In the genomic region with DNA sequence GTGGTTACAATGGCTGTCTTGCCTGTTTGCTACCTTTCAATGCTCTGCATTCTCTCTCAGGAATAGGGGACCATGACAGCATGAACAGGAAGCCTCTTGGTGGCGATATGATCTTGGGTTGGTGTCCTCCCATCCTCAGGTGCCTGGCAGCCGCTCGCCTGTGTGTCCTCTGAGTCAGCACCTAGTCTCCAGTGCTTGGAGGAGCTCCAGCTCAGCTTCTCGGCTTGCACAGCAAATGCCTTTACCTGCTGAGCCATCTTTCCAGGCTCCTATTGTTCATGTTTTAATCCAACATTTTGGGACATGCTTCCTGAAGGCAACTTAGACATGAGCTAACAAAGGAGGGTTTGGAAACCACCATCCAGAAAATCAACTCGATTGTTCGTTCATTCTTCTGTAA, we compare ENCODE assay signal across 12 mouse cellular contexts. TPM values are rescaled to one million over a fixed set of nuclear protein-coding genes. Genes with fewer than 3 reads are reported as not detected.
DNase-seq lines count a peak whose midpoint lies in the region; ATAC-seq lines count a peak whose summit lies in the region.
"Had no signal": no experiment of that assay in that cellular context is flagged by ENCODE, and none has a peak within 500 bp of the region (broad histone marks: within the 10 kb centered on the region; RNA-seq: fewer than 3 reads in every experiment).

No protein-coding gene starts in this region.

- no peak for ATAC-seq in hindbrain, embryonic 12.5 days (ENCODE audit: low FRiP score)
- no peak for ATAC-seq in midbrain, embryonic 16.5 days
- ATAC-seq: lung, postnatal 0 days had no signal

- 0 out of 2 replicates have a peak, but pooled peaks cover 4% of the 10 kb centered on the region for H3K36me3 ChIP-seq in hindbrain, embryonic 10.5 days
- 0 out of 2 replicates have a peak, but pooled peaks cover 4% of the 10 kb centered on the region for H3K36me3 ChIP-seq in hindbrain, embryonic 12.5 days
- H3K36me3 ChIP-seq in midbrain, embryonic 16.5 days (ENCODE audit: control insufficient read depth, insufficient read depth, low read length) = no peaks in the 10 kb centered on the region
- H3K36me3 ChIP-seq: limb, embryonic 15.5 days had no signal

- WGBS in hindbrain, embryonic 10.5 days = 75% methylated on average over 6 of the region's 6 CpGs
- 82% methylated on average over 6 of the region's 6 CpGs for WGBS in hindbrain, embryonic 12.5 days
- 59% methylated on average over 6 of the region's 6 CpGs for WGBS in midbrain, embryonic 16.5 days

- peak overlapping the region; percentile 71 for H3K27ac ChIP-seq in hindbrain, embryonic 10.5 days
- H3K27ac ChIP-seq in hindbrain, embryonic 12.5 days = no peak overlapping the region
- no peak overlapping the region for H3K27ac ChIP-seq in midbrain, embryonic 16.5 days (ENCODE audit: low read length)
- H3K27ac ChIP-seq: limb, embryonic 15.5 days had no signal

- H3K4me1 ChIP-seq in hindbrain, embryonic 10.5 days (replicated peaks) = peaks cover 60% of the 10 kb centered on the region
- H3K4me1 ChIP-seq in hindbrain, embryonic 12.5 days = peaks cover 13% of the 10 kb centered on the region
- no peaks in the 10 kb centered on the region for H3K4me1 ChIP-seq in midbrain, embryonic 16.5 days (ENCODE audit: control insufficient read depth, insufficient read depth, low read length)

- no peak for DNase-seq in hindbrain, embryonic 10.5 days (ENCODE audit: low spot score)
- DNase-seq in urinary bladder, postnatal 14 days (ENCODE audit: low spot score) = peak; percentile 53
- no peak for DNase-seq in urinary bladder, adult 2 months (ENCODE audit: low spot score)
- DNase-seq in fat pad, adult 2 months (ENCODE audit: extremely low read depth, low read depth, low spot score) = peak; percentile 95
- DNase-seq in frontal cortex, postnatal 10 days (ENCODE audit: low spot score in 2 of 2) = no peak
- no peak for DNase-seq in testis, postnatal 10 days (ENCODE audit: low spot score)
- DNase-seq: gastrocnemius, postnatal 36 days; spleen, adult 18-20 months had no signal

- no peak overlapping the region for H3K4me3 ChIP-seq in hindbrain, embryonic 10.5 days
- no peak overlapping the region for H3K4me3 ChIP-seq in hindbrain, embryonic 12.5 days
- H3K4me3 ChIP-seq in midbrain, embryonic 16.5 days (ENCODE audit: low read depth, low read length) = no peak overlapping the region
- H3K4me3 ChIP-seq: limb, embryonic 15.5 days had no signal

- no peak overlapping the region for H3K9ac ChIP-seq in hindbrain, embryonic 12.5 days
- no peak overlapping the region for H3K9ac ChIP-seq in midbrain, embryonic 16.5 days (ENCODE audit: low read depth, low read length)
- H3K9ac ChIP-seq: limb, embryonic 15.5 days had no signal

- no peak overlapping the region for H3K4me2 ChIP-seq in hindbrain, embryonic 12.5 days (replicated peaks)
- H3K4me2 ChIP-seq in midbrain, embryonic 16.5 days (ENCODE audit: low read length) = no peak overlapping the region
- H3K4me2 ChIP-seq: limb, embryonic 15.5 days had no signal

- no peaks in the 10 kb centered on the region for H3K27me3 ChIP-seq in hindbrain, embryonic 10.5 days (ENCODE audit: insufficient read depth, poor library complexity, severe bottlenecking)
- no peaks in the 10 kb centered on the region for H3K27me3 ChIP-seq in hindbrain, embryonic 12.5 days
- H3K27me3 ChIP-seq in midbrain, embryonic 16.5 days (ENCODE audit: control insufficient read depth, insufficient read depth, low read depth, low read length) = no peaks in the 10 kb centered on the region

- H3K9me3 ChIP-seq in hindbrain, embryonic 10.5 days = no peaks in the 10 kb centered on the region
- no peaks in the 10 kb centered on the region for H3K9me3 ChIP-seq in hindbrain, embryonic 12.5 days (replicated peaks)
- no peaks in the 10 kb centered on the region for H3K9me3 ChIP-seq in midbrain, embryonic 16.5 days (replicated peaks; ENCODE audit: control insufficient read depth, low read length, poor library complexity, severe bottlenecking)
- H3K9me3 ChIP-seq: limb, embryonic 15.5 days had no signal

RNA-seq across cellular contexts. Expression of gene Eya2, which starts 33.1 kb away (rescaled TPM):
- polyA plus RNA-seq in hindbrain, embryonic 10.5 days (2016; fragmentation: Nextera tagmentation; extraction: Ambion mirVana) = 28.1 and 32.8 TPM in 2 replicates
- 15.2 and 20.2 TPM in 2 replicates for polyA plus RNA-seq in hindbrain, embryonic 12.5 days (2016; fragmentation: Nextera tagmentation; extraction: Ambion mirVana)
- 12.4 and 14.9 TPM in 2 replicates for polyA plus RNA-seq in urinary bladder, adult 2 months (2012; rRNA removed)
- polyA plus RNA-seq in midbrain, embryonic 16.5 days (2015; fragmentation: Nextera tagmentation; extraction: Ambion mirVana) = 3.4 and 3.6 TPM in 2 replicates

Comparison
In these comparisons a context has a peak if more than half of its experiments do, and no peak if none do; other contexts are left out.
1. DNase-seq: peak in urinary bladder, postnatal 14 days (single experiment) and fat pad, adult 2 months (single experiment); none in hindbrain, embryonic 10.5 days (single experiment), urinary bladder, adult 2 months (single experiment), frontal cortex, postnatal 10 days (0 of 2) and testis, postnatal 10 days (single experiment).